Mouse (Mus musculus): ENCODE measurements at regions not wholly inside any gene's neighbourhood (a gene's known extent, or its start where the extent isn't known, plus 50 kb on each side); places are given as distances from the start of the nearest gene placed in this dataset.
A peak's percentile ranks its signal among the peaks of the same experiment; 100 is the strongest.

- DNase-seq (ENCODE audit: low read depth, low spot score), result no peak
Measured at GRCm38 (mm10) chr1:77790974-77791373, 276.1 kb upstream of the Epha4 start.

- DNase-seq (ENCODE audit: low read depth, low spot score), result no peak
Measured at GRCm38 (mm10) chr1:77754326-77754725, 239.4 kb upstream of the Epha4 start.

GRCm38 (mm10) chr1:77748483-77749465, 233.9 kb upstream of the Epha4 start:
- peak; percentile 15 for DNase-seq (ENCODE audit: low read depth, low spot score)

- no peak for DNase-seq (ENCODE audit: low read depth, low spot score)
Measured at GRCm38 (mm10) chr1:77732099-77732498, 217.2 kb upstream of the Epha4 start.

- no peak for DNase-seq (ENCODE audit: low read depth, low spot score)
Measured at GRCm38 (mm10) chr1:77727561-77727960, 212.7 kb upstream of the Epha4 start.

- DNase-seq (ENCODE audit: low read depth, low spot score), result no peak
Measured at GRCm38 (mm10) chr1:77723246-77723645, 208.4 kb upstream of the Epha4 start.

- no peak for DNase-seq (ENCODE audit: low read depth, low spot score)
Measured at GRCm38 (mm10) chr1:77720859-77721258, 206.0 kb upstream of the Epha4 start.

GRCm38 (mm10) chr1:77713001-77713400, 198.1 kb upstream of the Epha4 start:
- no peak for DNase-seq (ENCODE audit: low read depth, low spot score)

GRCm38 (mm10) chr1:77708202-77709020, 193.5 kb upstream of the Epha4 start:
- no peak for DNase-seq (ENCODE audit: low read depth, low spot score)

GRCm38 (mm10) chr1:77695228-77696018, 180.5 kb upstream of the Epha4 start:
- DNase-seq (ENCODE audit: low read depth, low spot score), result no peak

GRCm38 (mm10) chr1:77663345-77663744, 148.5 kb upstream of the Epha4 start:
- DNase-seq (ENCODE audit: low read depth, low spot score), result no peak

GRCm38 (mm10) chr1:77660436-77660835, 145.5 kb upstream of the Epha4 start:
- no peak for DNase-seq (ENCODE audit: low read depth, low spot score)

GRCm38 (mm10) chr1:77637025-77637424, 122.1 kb upstream of the Epha4 start:
- DNase-seq (ENCODE audit: low read depth, low spot score), result no peak

GRCm38 (mm10) chr1:77629496-77630281, 114.8 kb upstream of the Epha4 start:
- peak; percentile 50 for DNase-seq (ENCODE audit: low read depth, low spot score)

GRCm38 (mm10) chr1:77628861-77629260, 114.0 kb upstream of the Epha4 start:
- no peak for DNase-seq (ENCODE audit: low read depth, low spot score)

GRCm38 (mm10) chr1:77617490-77617889, 102.6 kb upstream of the Epha4 start:
- no peak for DNase-seq (ENCODE audit: low read depth, low spot score)

GRCm38 (mm10) chr1:77600509-77600908, 85.6 kb upstream of the Epha4 start:
- no peak for DNase-seq (ENCODE audit: low read depth, low spot score)

- DNase-seq (ENCODE audit: low read depth, low spot score), result no peak
Measured at GRCm38 (mm10) chr1:77592649-77593048, 77.8 kb upstream of the Epha4 start.

GRCm38 (mm10) chr1:77592248-77592647, 77.4 kb upstream of the Epha4 start:
- no peak for DNase-seq (ENCODE audit: low read depth, low spot score)

- no peak for DNase-seq (ENCODE audit: low read depth, low spot score)
Measured at GRCm38 (mm10) chr1:77589423-77589822, 74.5 kb upstream of the Epha4 start.

- DNase-seq (ENCODE audit: low read depth, low spot score), result no peak
Measured at GRCm38 (mm10) chr1:77585520-77585919, 70.6 kb upstream of the Epha4 start.
